In the genomic region with DNA sequence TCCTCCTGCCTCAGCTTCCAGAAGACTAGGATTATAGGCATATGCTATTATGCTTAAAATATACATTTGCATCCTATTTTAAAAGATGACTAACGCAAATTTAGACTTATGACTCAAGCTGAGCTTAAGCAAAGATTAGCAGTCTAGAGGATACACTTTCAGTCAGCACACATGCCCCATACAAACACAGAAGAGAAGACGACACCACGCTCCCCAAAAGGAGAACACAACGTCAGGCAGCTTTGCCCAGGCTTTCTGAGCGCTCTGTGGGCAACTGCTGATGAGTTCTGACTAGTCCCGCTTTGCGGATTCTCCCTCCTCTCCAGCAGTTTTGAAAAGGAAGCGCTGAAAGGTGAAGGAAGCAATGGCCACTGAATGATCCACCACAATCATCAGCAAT, we compare ENCODE assay signal across 15 mouse cellular contexts. TPM values are rescaled to one million over a fixed set of nuclear protein-coding genes. Genes with fewer than 3 reads are reported as not detected.
DNase-seq lines count a peak whose midpoint lies in the region; TF ChIP-seq lines count a peak whose summit lies in the region.
"Had no signal": no experiment of that assay in that cellular context is flagged by ENCODE, and none has a peak within 500 bp of the region (broad histone marks: within the 10 kb centered on the region; RNA-seq: fewer than 3 reads in every experiment).

No protein-coding gene starts in this region.

- H3K4me3 ChIP-seq in cerebellum, adult 2 months (replicated peaks; ENCODE audit: insufficient read depth, low read depth, low read length), result no peak overlapping the region
- H3K4me3 ChIP-seq in left cerebral cortex, adult 2 months, result no peak overlapping the region
- no peak overlapping the region for H3K4me3 ChIP-seq in cortical plate, adult 2 months (ENCODE audit: insufficient read depth, low read length)
- H3K4me3 ChIP-seq: embryonic facial prominence, embryonic 12.5 days; embryonic facial prominence, embryonic 15.5 days; hindbrain, embryonic 12.5 days; hindbrain, embryonic 15.5 days had no signal

- no peak for DNase-seq in cerebellum, adult 2 months
- no peak for DNase-seq in cerebellum, adult 8-10 months
- no peak for DNase-seq in left cerebral cortex, adult 2 months (ENCODE audit: extremely low spot score in 1 of 2, low spot score in 2 of 2)
- DNase-seq in left cerebral cortex, postnatal 14 days (ENCODE audit: low spot score in 2 of 2), result no peak
- DNase-seq in gastrocnemius, postnatal 25 days, result no peak
- DNase-seq: adrenal gland, adult 8-10 months; adrenal gland, postnatal 25 days; forebrain, postnatal 0 days; gastrocnemius, postnatal 10 days; heart, adult 11 months had no signal

- no peaks in the 10 kb centered on the region for H3K27me3 ChIP-seq in cerebellum, adult 2 months (ENCODE audit: control insufficient read depth, insufficient read depth, low read length)
- H3K27me3 ChIP-seq: embryonic facial prominence, embryonic 12.5 days; embryonic facial prominence, embryonic 15.5 days; hindbrain, embryonic 12.5 days; hindbrain, embryonic 15.5 days had no signal

- WGBS in cerebellum, adult 2 months, result 75% methylated on average over 8 of the region's 8 CpGs

- intact Hi-C loops in left cerebral cortex, adult 2 months (cut with DNase I), result loop anchor here (2.0 kb wide), 1 partner anchor 35 kb away; the partner anchor contains the start of genes Cep95 and Ddx5
- intact Hi-C loops in left cerebral cortex, postnatal 14 days (cut with DNase I), result no loop called here

- peak overlapping the region; percentile 98 for H3K27ac ChIP-seq in cerebellum, adult 2 months (ENCODE audit: insufficient read depth, low read length)
- peak overlapping the region; percentile 7 for H3K27ac ChIP-seq in left cerebral cortex, adult 2 months
- H3K27ac ChIP-seq in cortical plate, adult 2 months (ENCODE audit: insufficient read depth, low read length), result 0 out of 2 replicates have a peak overlapping the region, but pooled peaks have one; percentile 48
- H3K27ac ChIP-seq: embryonic facial prominence, embryonic 12.5 days; embryonic facial prominence, embryonic 15.5 days; hindbrain, embryonic 12.5 days; hindbrain, embryonic 15.5 days had no signal

- peaks cover 45% of the 10 kb centered on the region for H3K4me1 ChIP-seq in cerebellum, adult 2 months (ENCODE audit: control insufficient read depth, insufficient read depth, low read length)
- peaks cover 14% of the 10 kb centered on the region for H3K4me1 ChIP-seq in cortical plate, adult 2 months (ENCODE audit: control insufficient read depth, insufficient read depth, low read length)
- H3K4me1 ChIP-seq: embryonic facial prominence, embryonic 12.5 days; hindbrain, embryonic 12.5 days had no signal

- TF ChIP-seq POLR2A in cerebellum, adult 2 months (IDR thresholded peaks at IDR 0.05; ENCODE audit: borderline replicate concordance, insufficient read depth, low read length), result no peak
- no peak for TF ChIP-seq POLR2A in cortical plate, adult 2 months (IDR thresholded peaks at IDR 0.05; ENCODE audit: extremely low read depth, insufficient read depth, low read length)

- TF ChIP-seq CTCF in cerebellum, adult 2 months (IDR thresholded peaks at IDR 0.05; ENCODE audit: borderline replicate concordance, insufficient read depth, low read depth, low read length), result no peak
- TF ChIP-seq CTCF in left cerebral cortex, adult 2 months (IDR thresholded peaks at IDR 0.05), result no peak
- TF ChIP-seq CTCF in cortical plate, adult 2 months (IDR thresholded peaks at IDR 0.05; ENCODE audit: extremely low read depth, insufficient read depth, low read length), result no peak

RNA-seq across cellular contexts. Expression of gene Cep95, which starts 34.7 kb away (rescaled TPM):
- polyA plus RNA-seq in cerebellum, adult 2 months (2012; rRNA removed), result 31.8 and 37.1 TPM in 2 replicates
- 10 to 100 TPM; 12.6 to 15.1 TPM for total RNA-seq in left cerebral cortex, adult 2 months (2021)
- 10 to 100 TPM in 1 of 2 experiments, 1 to 10 TPM in 1; 8.3 to 12.0 TPM for total RNA-seq in left cerebral cortex, postnatal 14 days (2021)
- 15.5 and 21.0 TPM in 2 replicates for polyA plus RNA-seq in cortical plate, adult 2 months (2012; rRNA removed)
- total RNA-seq in gastrocnemius, postnatal 25 days (2021), result 1 to 10 TPM; 4.1 to 4.8 TPM

RNA-seq across cellular contexts. Expression of gene Ddx5, which starts 34.8 kb away (rescaled TPM):
- polyA plus RNA-seq in cerebellum, adult 2 months (2012; rRNA removed), result 676 and 721 TPM in 2 replicates
- total RNA-seq in left cerebral cortex, adult 2 months (2021), result 100 to 1,000 TPM; 652 to 679 TPM
- total RNA-seq in left cerebral cortex, postnatal 14 days (2021), result 100 to 1,000 TPM; 574 to 616 TPM
- polyA plus RNA-seq in cortical plate, adult 2 months (2012; rRNA removed), result 408 and 412 TPM in 2 replicates
- total RNA-seq in gastrocnemius, postnatal 25 days (2021), result 100 to 1,000 TPM; 183 to 197 TPM

RNA-seq across cellular contexts. Expression of gene Polg2, which starts 44.4 kb away (rescaled TPM):
- 11.7 and 12.7 TPM in 2 replicates for polyA plus RNA-seq in cerebellum, adult 2 months (2012; rRNA removed)
- total RNA-seq in left cerebral cortex, adult 2 months (2021), result 1 to 10 TPM; 3.2 to 4.2 TPM
- total RNA-seq in left cerebral cortex, postnatal 14 days (2021), result 1 to 10 TPM; 3.6 to 4.3 TPM
- 3.8 and 4.8 TPM in 2 replicates for polyA plus RNA-seq in cortical plate, adult 2 months (2012; rRNA removed)
- 1 to 10 TPM; 2.8 to 3.3 TPM for total RNA-seq in gastrocnemius, postnatal 25 days (2021)

Comparison
In these comparisons a context has a peak if more than half of its experiments do, and no peak if none do; other contexts are left out.
1. H3K27ac ChIP-seq: peak in every context shown above with its lines; median percentile 98 in cerebellum, adult 2 months; 48 in cortical plate, adult 2 months; 7 in left cerebral cortex, adult 2 months.